Mouse (Mus musculus): ENCODE results near the gene Igfbp3.

DNA sequence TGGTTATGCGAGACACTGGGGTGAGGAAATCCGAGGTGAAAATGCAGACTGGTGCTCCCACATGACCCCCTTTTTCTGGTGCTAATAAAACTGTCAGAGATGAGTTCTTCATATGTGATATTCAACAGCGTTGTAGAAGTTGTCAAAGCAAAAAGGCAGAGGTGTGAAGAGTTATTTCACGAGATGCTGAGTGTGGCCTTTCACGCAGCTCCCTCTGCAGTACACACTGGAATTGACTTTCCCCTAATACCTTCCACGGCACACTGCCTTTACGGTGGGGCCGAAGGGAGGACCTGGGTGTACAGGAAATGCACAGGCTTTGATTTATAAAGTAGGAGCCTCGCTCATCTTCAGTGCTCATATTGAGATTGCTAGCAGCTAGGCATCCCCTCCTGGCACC, 20.6 kb downstream of the Igfbp3 start:
- no peak for TF ChIP-seq POLR2A (IDR thresholded peaks at IDR 0.05; ENCODE audit: borderline replicate concordance, extremely low read depth, insufficient read depth, insufficient read length, poor library complexity, severe bottlenecking)
- TF ChIP-seq CTCF (IDR thresholded peaks at IDR 0.05; ENCODE audit: borderline replicate concordance, extremely low read depth, insufficient read depth, insufficient read length) = no peak

Data from brain, embryonic 14.5 days (tissue).